Mouse (Mus musculus): ENCODE measurements around the gene Rabac1.
A peak's percentile ranks its signal among the peaks of the same experiment; 100 is the strongest.

DNA sequence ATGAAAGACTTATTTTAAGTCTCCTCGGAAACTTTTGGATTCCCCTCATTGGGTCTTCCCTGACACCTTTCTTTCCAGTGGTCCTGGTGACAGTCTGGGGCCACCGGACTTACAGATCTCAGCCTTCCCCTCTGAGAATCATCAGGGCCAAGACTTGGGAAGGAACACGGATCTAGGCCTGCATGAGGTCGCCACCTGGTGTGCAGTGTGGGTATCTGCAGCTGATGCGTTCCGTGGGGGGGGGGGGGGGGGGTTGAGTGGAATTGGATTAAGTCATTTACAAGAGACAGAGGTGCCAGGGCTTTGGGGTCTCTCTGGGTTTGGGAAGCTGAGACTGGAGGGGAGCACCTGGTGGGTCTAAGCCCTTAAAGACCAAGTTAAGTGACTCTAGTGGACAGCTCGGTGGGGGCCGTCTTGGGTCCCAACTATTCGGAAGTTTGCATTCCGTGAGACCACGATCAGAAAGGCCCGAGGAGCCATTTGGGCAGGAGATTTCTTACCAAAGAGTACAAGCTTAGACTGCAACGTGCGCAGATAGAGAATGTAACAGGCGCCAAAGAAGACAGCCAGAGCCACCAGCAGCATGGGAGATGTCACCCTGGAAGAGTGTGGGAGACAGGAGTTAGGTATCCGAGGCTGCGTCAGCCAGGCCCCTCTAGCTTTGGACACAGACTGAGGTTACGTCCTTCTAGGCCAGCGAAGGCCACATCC, 1.1 kb downstream of the Rabac1 start:
- TF ChIP-seq POLR2A (IDR thresholded peaks at IDR 0.05; ENCODE audit: control insufficient read depth, low read depth, low read length) (no peak), CTCF (IDR thresholded peaks at IDR 0.05; ENCODE audit: control insufficient read depth, insufficient read depth, insufficient replicate concordance, low read depth, low read length) (peak; percentile 74; the same call in 1 of the 2 replicates)

Data from testis, adult 2 months (tissue).